Mouse (Mus musculus) central nervous system, embryonic 18 days (tissue): ENCODE data around the gene Lrrc34. TPM values are rescaled to one million over a fixed set of nuclear protein-coding genes. Genes with fewer than 3 reads are reported as not detected.

Experiments used
- polyA plus RNA-seq: library from polyadenylated mRNA; depleted of rRNA; stranded (reverse); fragments of >200 nt; gene quantifications from 2 replicates; pipeline ENCODE4 v1.2.3, GENCODE M21; 2012; rRNA removed

Lrrc34 gene
- polyA plus RNA-seq = 0.34 and 0.68 TPM in 2 replicates

DNA sequence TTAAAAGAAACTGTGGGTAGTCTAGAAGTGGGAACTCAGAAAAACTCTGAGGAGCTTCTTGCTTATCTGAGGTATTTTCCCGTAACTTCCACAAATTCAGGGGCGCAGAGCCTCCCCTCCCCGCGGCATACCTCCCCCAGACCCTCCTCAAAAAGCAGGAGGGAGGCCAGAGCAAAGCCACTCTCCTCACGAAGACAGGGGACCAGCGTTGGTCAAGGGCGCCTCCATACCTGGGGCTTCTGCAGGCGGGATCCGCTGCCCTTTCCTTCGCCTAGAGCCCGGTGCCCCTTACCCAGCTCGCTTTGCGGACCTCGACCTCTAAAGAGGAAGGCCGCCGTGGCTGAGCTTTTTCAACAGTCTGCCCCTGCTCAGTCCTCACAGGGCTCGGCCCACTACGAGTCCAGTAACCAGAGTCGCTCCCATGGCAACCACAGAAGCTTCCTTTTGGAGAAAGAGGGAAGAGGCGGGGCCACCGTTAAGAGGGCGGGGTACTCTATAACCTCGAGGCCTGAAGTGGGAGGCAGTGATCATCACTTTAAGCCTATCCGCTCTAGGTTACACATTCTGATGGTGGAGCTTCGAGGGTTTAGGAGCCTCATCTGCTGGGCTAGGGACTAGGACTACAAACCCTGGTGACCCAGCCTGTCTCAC, at the start of gene Lrrc34:
Lrrc34 (minus strand) TSS at position 430 of the 651 bp plus-strand sequence.

DNA sequence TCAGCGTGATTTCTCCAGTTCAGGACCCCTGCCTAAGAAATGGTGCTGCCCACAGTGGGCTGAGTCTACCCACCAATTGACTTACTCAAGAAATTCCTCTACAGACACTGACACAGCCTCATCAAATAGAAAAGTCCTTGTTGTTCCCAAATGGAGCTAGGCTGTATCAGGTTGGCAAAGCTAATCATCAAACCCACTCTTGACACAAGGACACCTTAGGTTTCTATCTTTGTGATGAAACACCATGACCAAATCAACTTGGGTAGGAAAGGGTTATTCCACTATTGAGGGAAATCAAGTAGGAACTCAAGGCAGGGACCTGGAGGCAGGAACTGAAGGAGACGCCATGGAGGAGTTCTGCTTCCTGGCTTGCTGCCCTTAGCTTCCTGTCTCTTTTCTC, 3.5 kb downstream of the Lrrc34 start, which contains the start of gene Lrriq4:
Lrriq4 (plus strand) TSS at position 301 of the 400 bp plus-strand sequence.

GRCm38 (mm10) chr3:30602065-30602739, 45.5 kb downstream of the Lrrc34 start, which contains the start of gene Mynn:
Gene Mynn (plus strand): TSS chr3:30602065.

DNA sequence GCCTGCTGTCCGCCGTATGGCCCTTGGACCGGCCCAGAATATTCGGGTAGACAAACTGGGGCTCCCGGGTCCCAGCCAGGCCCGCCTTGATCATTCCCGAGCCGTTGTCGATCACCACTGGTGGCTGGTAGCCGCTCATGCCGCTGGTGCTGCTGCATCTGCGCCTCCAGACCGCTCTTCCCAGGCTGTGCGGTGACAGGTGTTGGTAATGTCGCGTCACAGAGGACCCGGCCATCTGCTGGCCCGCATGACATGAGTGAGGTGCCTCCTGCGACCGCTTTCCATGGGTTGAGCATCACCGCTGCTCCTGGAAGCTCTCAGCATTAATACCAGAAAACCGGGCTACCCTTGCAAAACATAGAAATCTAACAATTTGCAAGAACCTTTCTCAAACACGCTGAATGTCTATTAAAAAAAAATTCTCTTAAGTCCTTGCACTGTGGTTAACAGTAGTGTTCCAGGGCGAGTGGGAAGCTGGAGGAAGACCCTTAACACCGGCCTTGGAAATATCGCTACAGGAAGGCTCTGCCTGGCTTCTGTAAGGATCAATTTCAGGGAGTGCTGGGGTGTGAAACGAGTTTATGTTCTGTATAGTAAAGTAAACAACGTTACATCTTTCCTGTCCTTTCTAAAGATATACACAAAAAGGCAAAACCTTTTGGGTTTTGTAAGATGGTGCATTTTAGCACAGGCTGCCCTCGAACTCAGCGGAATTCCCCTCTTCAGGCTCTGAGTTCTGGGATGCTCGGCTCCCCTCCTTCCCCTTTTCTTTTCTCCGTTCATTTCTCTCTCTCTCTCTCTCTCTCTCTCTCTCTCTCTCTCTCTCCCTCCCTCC, 47.7 kb downstream of the Lrrc34 start, which contains the start of gene Actrt3:
Actrt3 (minus strand) TSS at position 229 of the 835 bp plus-strand sequence.

Other genes with a start within 250 kb of the Lrrc34 start
- 3.1 and 3.3 TPM in 2 replicates for gene Mecom, start 99.9 kb downstream of the Lrrc34 start, polyA plus RNA-seq
- gene Actrt3, start 47.9 kb downstream of the Lrrc34 start, polyA plus RNA-seq = 0.34 and 0.45 TPM in 2 replicates
- 17.5 and 17.8 TPM in 2 replicates for gene Mynn, start 45.8 kb downstream of the Lrrc34 start, polyA plus RNA-seq
- 0.04 TPM in 1 of 2 replicates, not detected in the other for gene Lrriq4, start 3.4 kb downstream of the Lrrc34 start, polyA plus RNA-seq
- gene Lrrc31, start 52.0 kb upstream of the Lrrc34 start, polyA plus RNA-seq = 0.12 TPM in 1 of 2 replicates, not detected in the other
- gene Samd7, start 98.4 kb upstream of the Lrrc34 start, polyA plus RNA-seq = 0.27 TPM in 2 replicates
- gene Sec62, start 145.0 kb upstream of the Lrrc34 start, polyA plus RNA-seq = 58.7 and 63.7 TPM in 2 replicates
- gene Gpr160, start 208.1 kb upstream of the Lrrc34 start, polyA plus RNA-seq = 0.96 and 1.3 TPM in 2 replicates